Mouse (Mus musculus): ENCODE results near the gene Apex1. TPM values are rescaled to one million over a fixed set of nuclear protein-coding genes. Genes with fewer than 3 reads are reported as not detected.

The Apex1 gene
- total and polyA plus RNA-seq, 3 experiments = 129 to 155 TPM; not detected in 1

- H3K4me1 ChIP-seq (ENCODE audit: control insufficient read depth in 1 of 2, insufficient read depth in 2 of 2, low read length in 2 of 2) = peaks cover 0 to 6% of the 10 kb centered on the region in 2 experiments; a peak in 2 of 4 replicates
- DNase-seq (ENCODE audit: low read depth, low spot score) = no peak
- H3K36me3 ChIP-seq (ENCODE audit: control insufficient read depth in 1 of 2, insufficient read depth in 2 of 2, low read length in 2 of 2) = no peaks in the 10 kb centered on the region
- H3K4me3 ChIP-seq (ENCODE audit: control insufficient read depth in 1 of 2, insufficient read depth in 1 of 2, low read depth in 2 of 2, low read length in 2 of 2) = no peak overlapping the region
- no peak overlapping the region for H3K9ac ChIP-seq (ENCODE audit: control insufficient read depth, low read depth, low read length, poor library complexity, severe bottlenecking)
- no peaks in the 10 kb centered on the region for H3K9me3 ChIP-seq (replicated peaks; ENCODE audit: insufficient read depth, low read length)
- TF ChIP-seq GABPA (IDR thresholded peaks at IDR 0.05; ENCODE audit: low read depth, low read length) = no peak
- no peak for TF ChIP-seq MYC (IDR thresholded peaks at IDR 0.05; ENCODE audit: low read depth, low read length)
- TF ChIP-seq MAFK (IDR thresholded peaks at IDR 0.05; ENCODE audit: borderline replicate concordance, low read depth, low read length) = no peak
- TF ChIP-seq SMC3 (IDR thresholded peaks at IDR 0.05; ENCODE audit: low read depth, low read length) = no peak
- no peak for TF ChIP-seq RAD21 (IDR thresholded peaks at IDR 0.05; ENCODE audit: low read depth, low read length)
- TF ChIP-seq RCOR1 (IDR thresholded peaks at IDR 0.05; ENCODE audit: low read depth, low read length) = no peak
- no peak for TF ChIP-seq JUND (IDR thresholded peaks at IDR 0.05; ENCODE audit: low read depth, low read length)
- TF ChIP-seq HCFC1 (IDR thresholded peaks at IDR 0.05; ENCODE audit: low read depth, low read length) = no peak
- no peak for TF ChIP-seq USF2 (IDR thresholded peaks at IDR 0.05; ENCODE audit: borderline replicate concordance in 1 of 2, insufficient read depth in 1 of 2, low read depth in 1 of 2, low read length in 2 of 2)
- TF ChIP-seq EP300 (IDR thresholded peaks at IDR 0.05; ENCODE audit: low read depth in 1 of 2, low read length in 2 of 2) = no peak
- no peak for TF ChIP-seq ZC3H11A (IDR thresholded peaks at IDR 0.05; ENCODE audit: low read depth, low read length)
- no peak for TF ChIP-seq E2F4 (IDR thresholded peaks at IDR 0.05; ENCODE audit: borderline replicate concordance, low read depth, low read length)
- no peak for TF ChIP-seq TBP (IDR thresholded peaks at IDR 0.05; ENCODE audit: low read depth, low read length)
- no peak for TF ChIP-seq TCF12 (IDR thresholded peaks at IDR 0.05; ENCODE audit: low read depth, low read length)
- no peak for TF ChIP-seq BHLHE40 (IDR thresholded peaks at IDR 0.05; ENCODE audit: borderline replicate concordance, low read depth, low read length)
- H3K27ac ChIP-seq (ENCODE audit: control insufficient read depth, low read depth, low read length) = no peak overlapping the region
- H3K27me3 ChIP-seq (ENCODE audit: control insufficient read depth in 1 of 2, insufficient read depth in 2 of 2, low read length in 2 of 2) = peaks cover 0 to 3% of the 10 kb centered on the region in 2 experiments; a peak in 2 of 4 replicates
- no peaks in the 10 kb centered on the region for H3K79me2 ChIP-seq (ENCODE audit: control insufficient read depth, insufficient read depth, low read length, poor library complexity)
Measured at GRCm38 (mm10) chr14:50891621-50892020, 33.1 kb upstream of the Apex1 start.

GRCm38 (mm10) chr14:50892091-50892490, 32.7 kb upstream of the Apex1 start:
- Histone ChIP-seq H3K36me3 (ENCODE audit: control insufficient read depth in 1 of 2, insufficient read depth in 2 of 2, low read length in 2 of 2) (no peaks in the 10 kb centered on the region), H3K27me3 (ENCODE audit: control insufficient read depth in 1 of 2, insufficient read depth in 2 of 2, low read length in 2 of 2) (peaks cover 0 to 3% of the 10 kb centered on the region in 2 experiments; a peak in 2 of 4 replicates), H3K9ac (ENCODE audit: control insufficient read depth, low read depth, low read length, poor library complexity, severe bottlenecking) (no peak overlapping the region), H3K79me2 (ENCODE audit: control insufficient read depth, insufficient read depth, low read length, poor library complexity) (no peaks in the 10 kb centered on the region), H3K4me1 (ENCODE audit: control insufficient read depth in 1 of 2, insufficient read depth in 2 of 2, low read length in 2 of 2) (peaks cover 0 to 6% of the 10 kb centered on the region in 2 experiments; a peak in 2 of 4 replicates), H3K9me3 (replicated peaks; ENCODE audit: insufficient read depth, low read length) (no peaks in the 10 kb centered on the region), H3K27ac (ENCODE audit: control insufficient read depth, low read depth, low read length) (no peak overlapping the region), H3K4me3 (ENCODE audit: control insufficient read depth in 1 of 2, insufficient read depth in 1 of 2, low read depth in 2 of 2, low read length in 2 of 2) (no peak overlapping the region)
- TF ChIP-seq ZNF384 (IDR thresholded peaks at IDR 0.05; ENCODE audit: low read depth, low read length) = no peak
- TF ChIP-seq ZKSCAN1 (IDR thresholded peaks at IDR 0.05; ENCODE audit: low read depth, low read length) = no peak
- no peak for TF ChIP-seq CHD2 (IDR thresholded peaks at IDR 0.05; ENCODE audit: low read length)
- no peak for TF ChIP-seq GABPA (IDR thresholded peaks at IDR 0.05; ENCODE audit: low read depth, low read length)
- no peak for TF ChIP-seq HCFC1 (IDR thresholded peaks at IDR 0.05; ENCODE audit: low read depth, low read length)
- no peak for TF ChIP-seq SIN3A (IDR thresholded peaks at IDR 0.05; ENCODE audit: low read length)
- TF ChIP-seq UBTF (IDR thresholded peaks at IDR 0.05; ENCODE audit: borderline replicate concordance, insufficient read depth, low read depth, low read length) = no peak
- no peak for TF ChIP-seq EP300 (IDR thresholded peaks at IDR 0.05; ENCODE audit: low read depth in 1 of 2, low read length in 2 of 2)
- no peak for TF ChIP-seq NRF1 (IDR thresholded peaks at IDR 0.05; ENCODE audit: insufficient read depth, low read depth, low read length, poor library complexity, severe bottlenecking)
- no peak for TF ChIP-seq TCF12 (IDR thresholded peaks at IDR 0.05; ENCODE audit: low read depth, low read length)
- TF ChIP-seq MXI1 (IDR thresholded peaks at IDR 0.05; ENCODE audit: low read depth, low read length) = no peak
- TF ChIP-seq TBP (IDR thresholded peaks at IDR 0.05; ENCODE audit: low read depth, low read length) = no peak
- no peak for TF ChIP-seq JUND (IDR thresholded peaks at IDR 0.05; ENCODE audit: low read depth, low read length)
- no peak for TF ChIP-seq GATA1 (IDR thresholded peaks at IDR 0.05; ENCODE audit: low read depth, low read length)
- TF ChIP-seq ZMIZ1 (IDR thresholded peaks at IDR 0.05; ENCODE audit: low read depth, low read length) = no peak
- TF ChIP-seq MEF2A (IDR thresholded peaks at IDR 0.05; ENCODE audit: extremely low read depth, insufficient replicate concordance, low read depth, low read length, poor library complexity, severe bottlenecking) = no peak
- no peak for TF ChIP-seq POLR2AphosphoS2 (IDR thresholded peaks at IDR 0.05; ENCODE audit: low read length)
- TF ChIP-seq MYC (IDR thresholded peaks at IDR 0.05; ENCODE audit: low read depth, low read length) = no peak
- TF ChIP-seq ZC3H11A (IDR thresholded peaks at IDR 0.05; ENCODE audit: low read depth, low read length) = no peak
- no peak for DNase-seq (ENCODE audit: low read depth, low spot score)
